Mouse (Mus musculus) erythroblast, embryonic 14.5 days (primary cell): Measurements from ENCODE around the gene Gemin5.

Experiments
- GATA1 ChIP-seq: IDR thresholded peaks from 2 replicates; pipeline ENCODE4 v1.6.1; 2012; ENCODE audit warnings: low read length, inconsistent platforms, mixed read lengths
- TAL1 ChIP-seq: IDR thresholded peaks from 3 replicates; pipeline ENCODE4 v1.6.1; 2012; ENCODE audit warnings: low read length, inconsistent platforms, mixed read lengths

DNA sequence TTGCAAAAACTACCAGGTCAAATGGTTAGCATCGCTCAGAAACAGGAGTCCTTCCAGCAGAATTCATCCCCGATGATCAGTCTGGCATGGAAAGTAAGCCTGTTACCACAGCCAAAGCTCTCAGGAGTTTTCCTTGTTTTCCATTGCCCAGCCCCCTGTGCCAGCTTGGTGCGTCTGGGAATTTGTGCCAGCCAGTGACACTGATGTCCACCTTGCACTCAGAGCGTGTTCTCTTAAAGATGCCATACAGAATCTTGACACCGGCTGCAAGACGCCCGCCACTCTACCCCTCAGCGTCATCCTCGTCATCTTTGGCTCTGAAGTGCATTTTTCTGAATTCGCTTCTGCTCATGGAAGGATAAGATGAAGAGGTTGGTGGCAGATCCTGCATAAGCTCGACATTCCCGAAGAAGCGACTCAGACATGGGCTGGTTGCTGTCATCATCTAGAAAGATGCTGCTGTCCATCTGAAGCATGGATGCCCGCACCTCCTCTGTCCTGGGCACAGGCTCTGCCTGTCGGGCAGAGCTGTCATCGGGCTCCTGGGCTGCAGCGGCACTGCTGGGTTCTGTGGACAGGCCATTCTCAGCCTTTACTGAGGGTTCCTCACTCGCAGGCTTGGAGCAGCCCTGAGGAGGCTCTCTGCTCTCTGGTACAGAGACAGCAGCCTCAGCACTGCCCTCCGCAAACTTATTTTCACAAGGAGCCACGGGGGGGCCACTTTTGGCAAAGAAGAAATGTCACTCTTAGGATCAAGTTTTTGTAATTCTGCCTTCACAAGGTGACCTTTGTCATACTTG lies 71.3 kb downstream of the Gemin5 start:
- TF ChIP-seq TAL1 (no peak), GATA1 (no peak)
